Mouse (Mus musculus): ENCODE results near the gene Mrgprb1.
"Not testable (repeated sequence)": the region's sequence is repeated elsewhere in the genome, so short reads cannot be mapped to it uniquely, and the experiment has no call there.

Mrgprb1 gene

DNA sequence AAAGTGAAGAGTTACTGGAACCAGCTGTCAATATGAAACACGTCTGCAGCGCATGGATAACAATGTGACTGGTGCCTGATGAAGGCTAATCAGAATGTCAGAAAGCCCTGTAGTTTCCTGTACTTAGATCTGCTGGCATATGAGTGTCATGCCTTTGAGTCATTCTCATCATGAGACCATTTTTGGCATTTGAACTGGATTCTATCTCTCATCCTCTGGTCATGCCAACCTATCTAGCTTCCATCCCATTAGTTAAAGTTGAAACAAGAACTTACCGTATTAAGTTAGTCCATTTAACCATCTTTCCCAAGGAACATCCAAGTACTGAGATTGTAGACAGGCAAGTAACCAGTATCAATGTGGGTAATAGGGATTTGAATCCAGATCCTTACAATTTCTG, at the start of gene Mrgprb1:
Gene Mrgprb1 (minus strand): TSS at position 101 of the 400 bp plus-strand sequence.
- no peak for DNase-seq (ENCODE audit: low read depth, low spot score)

DNA sequence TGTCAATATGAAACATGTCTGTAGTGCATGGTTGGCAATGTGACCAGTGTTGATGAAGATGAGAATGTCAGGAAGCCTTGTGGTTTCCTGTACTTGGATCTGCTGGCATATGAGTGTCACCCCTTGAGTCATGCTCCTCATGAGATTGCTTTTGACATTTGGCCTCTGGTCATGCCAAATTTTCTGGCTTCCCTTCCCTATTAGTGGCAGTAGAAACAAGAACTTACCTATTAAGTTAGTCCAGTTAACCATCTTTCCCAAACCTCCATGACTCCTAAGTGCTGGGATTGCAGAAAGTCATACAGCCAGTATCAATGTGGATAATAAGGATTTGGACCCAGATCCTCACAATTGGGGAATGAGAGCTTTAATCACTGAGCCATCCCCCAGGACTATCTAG, 43.1 kb upstream of the Mrgprb1 start, which contains the start of gene Mrgprx2:
Gene Mrgprx2 (minus strand): TSS at position 101 of the 400 bp plus-strand sequence.
- no peak for DNase-seq (ENCODE audit: low read depth, low spot score)

DNA sequence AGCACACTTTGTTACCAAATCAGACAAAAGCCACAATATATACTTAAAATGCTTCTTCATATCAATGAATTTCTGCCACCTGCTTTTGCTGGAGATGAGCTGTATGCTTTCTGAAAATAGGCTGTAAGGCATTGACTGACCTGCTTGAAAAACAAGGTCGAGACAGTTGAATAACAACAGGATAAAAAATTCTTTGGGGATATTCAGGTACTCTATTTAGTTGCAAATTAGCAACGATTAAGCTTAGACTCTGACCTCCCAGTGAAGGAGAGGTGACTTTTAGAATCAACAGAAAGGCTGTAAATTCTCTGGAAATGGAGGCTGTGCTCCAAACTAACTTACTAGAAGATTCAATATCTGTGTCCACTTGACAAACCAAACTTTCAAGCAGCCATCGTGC, 19.6 kb downstream of the Mrgprb1 start:
- no peak for DNase-seq (ENCODE audit: low read depth, low spot score)

DNA sequence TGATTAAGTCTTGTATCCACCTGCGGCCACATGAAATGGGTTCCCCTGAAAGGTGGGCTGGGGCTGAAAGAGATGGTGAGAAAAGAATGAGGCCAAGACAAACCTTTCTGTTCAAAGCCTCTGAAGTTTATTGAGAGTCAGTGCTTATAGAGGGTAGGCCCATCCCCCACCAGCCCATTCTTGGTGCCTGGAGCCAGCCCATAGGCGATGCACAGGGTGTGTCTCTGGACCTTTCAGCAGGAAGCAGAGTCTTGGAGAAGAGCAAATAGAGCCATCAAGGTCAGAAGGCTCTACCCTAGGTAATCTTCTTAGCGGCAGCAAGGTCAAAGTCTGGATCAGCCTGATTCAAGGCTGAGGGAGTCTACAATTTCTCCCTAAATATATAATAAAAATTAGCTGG, 20.2 kb downstream of the Mrgprb1 start:
- DNase-seq (ENCODE audit: low read depth, low spot score): not testable (repeated sequence)

Data from CD4-positive, CD25-positive, alpha-beta regulatory T cell, adult 2 months (primary cell).